Mouse (Mus musculus): ENCODE measurements at regions not wholly inside any gene's neighbourhood (a gene's known extent, or its start where the extent isn't known, plus 50 kb on each side); places are given as distances from the start of the nearest gene placed in this dataset.

DNA sequence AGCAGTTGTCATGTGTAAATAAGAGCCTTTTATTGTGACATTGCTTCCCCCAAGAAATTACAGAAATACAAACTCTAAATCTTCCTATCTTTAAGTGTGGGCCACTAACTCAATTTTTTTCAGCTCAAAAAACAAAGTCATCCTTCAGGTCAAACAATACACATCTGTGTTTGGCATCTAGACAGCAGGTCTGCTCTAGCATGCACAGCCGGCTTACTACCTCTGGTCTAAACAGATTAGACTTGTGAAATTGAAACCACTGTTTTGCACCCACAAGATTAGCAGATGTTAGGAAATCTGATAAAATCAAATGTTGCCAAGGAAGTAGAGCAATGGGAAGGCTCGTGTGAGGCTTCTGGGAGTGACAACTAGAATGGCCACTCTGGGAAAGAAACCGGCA is 195.5 kb upstream of the Il12b start:
- no peak for ATAC-seq (replicated peaks; ENCODE audit: low FRiP score, poor library complexity, severe bottlenecking)

- no peak for ATAC-seq (replicated peaks; ENCODE audit: low FRiP score, poor library complexity, severe bottlenecking)
Measured at GRCm38 (mm10) chr11:44206866-44207265, 193.0 kb upstream of the Il12b start.

DNA sequence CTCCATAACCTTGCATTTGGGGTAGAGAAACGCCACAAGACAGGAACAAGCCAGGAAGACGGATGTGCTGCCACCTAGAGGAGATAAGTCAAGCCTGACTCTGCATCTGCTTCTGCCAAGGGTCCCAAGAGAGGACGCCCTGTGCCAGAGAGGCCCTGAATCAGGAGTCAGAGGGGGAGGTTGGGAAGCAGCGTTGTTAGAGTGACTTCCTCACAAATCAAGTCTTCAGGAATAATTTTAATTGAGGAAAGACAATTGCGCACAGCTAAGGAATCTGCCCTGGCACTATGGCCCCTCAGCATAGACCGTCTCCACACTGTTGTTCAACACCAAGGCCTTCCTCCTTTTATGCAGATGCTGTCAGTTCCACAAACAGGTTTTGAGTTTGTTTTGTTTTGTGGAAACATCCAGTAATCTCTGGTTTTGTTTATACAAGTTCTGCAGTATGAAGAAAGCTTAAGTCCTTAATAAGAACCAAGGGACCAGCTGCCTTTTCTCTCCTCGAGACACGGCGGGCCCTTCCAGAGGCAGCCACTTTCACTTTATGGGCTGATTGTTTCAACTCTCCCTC is 187.9 kb upstream of the Il12b start:
- ATAC-seq (replicated peaks; ENCODE audit: low FRiP score, poor library complexity, severe bottlenecking): no peak

GRCm38 (mm10) chr11:44214095-44214494 is 185.8 kb upstream of the Il12b start:
- no peak for ATAC-seq (replicated peaks; ENCODE audit: low FRiP score, poor library complexity, severe bottlenecking)

- ATAC-seq (replicated peaks; ENCODE audit: low FRiP score, poor library complexity, severe bottlenecking): no peak
Measured at GRCm38 (mm10) chr11:44216346-44216745, 183.5 kb upstream of the Il12b start.

DNA sequence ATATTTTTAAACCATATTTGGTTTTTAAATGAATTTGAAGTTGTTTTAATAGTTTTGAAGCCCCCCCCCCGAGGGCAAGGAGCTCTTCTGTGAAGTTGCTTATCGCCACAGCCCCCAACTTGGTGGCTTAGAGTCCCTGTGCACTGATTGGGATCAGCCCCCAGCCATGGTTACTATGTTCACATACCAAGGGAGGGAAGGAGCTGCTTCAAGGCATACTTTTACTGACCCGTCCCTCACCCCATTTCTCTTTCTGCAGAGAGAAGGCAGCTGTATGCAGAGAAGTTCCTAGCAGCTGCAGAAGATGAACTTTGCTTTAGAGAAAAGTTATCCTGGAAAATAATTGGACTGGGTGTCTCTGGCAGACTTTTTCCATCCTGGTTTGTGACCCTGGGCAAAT is 179.9 kb upstream of the Il12b start:
- no peak for ATAC-seq (replicated peaks; ENCODE audit: low FRiP score, poor library complexity, severe bottlenecking)

GRCm38 (mm10) chr11:44229996-44230395 is 169.9 kb upstream of the Il12b start:
- no peak for ATAC-seq (replicated peaks; ENCODE audit: low FRiP score, poor library complexity, severe bottlenecking)

DNA sequence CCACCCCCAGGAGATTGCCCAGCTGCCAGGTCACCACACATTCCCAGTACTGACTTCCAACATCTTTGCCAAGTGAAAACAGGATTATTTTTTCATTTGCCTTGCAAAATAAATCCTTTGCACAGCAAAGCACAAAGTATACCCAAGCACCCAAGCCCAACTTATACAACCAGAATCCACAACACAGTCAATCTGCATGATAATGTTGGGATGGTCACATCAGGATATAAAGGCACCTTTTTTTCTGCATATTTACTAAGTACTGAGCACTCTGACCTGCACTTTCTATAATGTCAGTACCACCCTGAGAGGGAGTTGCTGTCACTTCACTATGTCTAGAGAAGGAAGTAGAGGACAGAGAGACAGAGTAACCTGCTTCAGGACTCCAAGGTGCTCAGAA is 164.4 kb upstream of the Il12b start:
- ATAC-seq (replicated peaks; ENCODE audit: low FRiP score, poor library complexity, severe bottlenecking): no peak

DNA sequence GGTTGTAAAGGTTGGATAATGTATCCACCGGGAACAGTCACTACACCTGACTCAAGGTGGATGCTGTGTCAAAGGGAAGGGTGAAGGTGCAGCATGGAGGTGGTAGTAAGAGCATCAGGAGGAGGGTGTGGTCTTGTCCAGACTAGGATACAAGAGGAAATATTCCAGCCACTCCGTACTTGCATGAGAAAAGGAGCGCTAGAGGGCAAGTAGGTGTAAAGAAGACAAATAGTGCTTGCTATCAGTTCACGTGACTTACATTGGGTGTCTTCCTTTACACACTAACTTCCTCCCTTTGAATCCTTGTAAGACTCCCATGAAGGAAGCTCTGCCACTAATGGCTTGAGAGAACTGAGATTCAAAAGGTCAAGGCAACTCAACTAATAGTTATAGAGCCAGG is 161.8 kb upstream of the Il12b start:
- ATAC-seq (replicated peaks; ENCODE audit: low FRiP score, poor library complexity, severe bottlenecking): no peak

- ATAC-seq (replicated peaks; ENCODE audit: low FRiP score, poor library complexity, severe bottlenecking): no peak
Measured at GRCm38 (mm10) chr11:44238598-44238997, 161.3 kb upstream of the Il12b start.

DNA sequence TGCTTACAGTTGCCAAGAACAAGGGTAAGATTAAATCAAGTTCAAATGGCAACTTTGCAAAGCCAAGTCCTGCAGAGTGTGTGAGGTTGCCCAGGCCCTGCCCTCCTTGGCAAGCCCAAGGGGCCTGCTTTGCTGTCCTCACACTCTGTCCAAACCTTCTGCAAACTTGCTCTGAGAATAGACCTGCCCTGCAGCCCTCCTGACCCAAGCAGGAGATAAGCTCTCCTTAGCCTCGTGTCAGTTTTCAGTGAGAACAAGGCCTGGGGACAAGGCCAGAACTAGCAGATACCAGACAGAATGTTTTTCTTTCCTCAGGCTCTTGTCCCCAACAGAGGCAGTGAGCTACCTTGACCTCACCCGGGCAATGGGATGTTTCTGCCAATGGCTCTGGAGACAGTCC is 156.7 kb upstream of the Il12b start:
- no peak for ATAC-seq (replicated peaks; ENCODE audit: low FRiP score, poor library complexity, severe bottlenecking)

GRCm38 (mm10) chr11:44251821-44252220 is 148.0 kb upstream of the Il12b start:
- no peak for ATAC-seq (replicated peaks; ENCODE audit: low FRiP score, poor library complexity, severe bottlenecking)

DNA sequence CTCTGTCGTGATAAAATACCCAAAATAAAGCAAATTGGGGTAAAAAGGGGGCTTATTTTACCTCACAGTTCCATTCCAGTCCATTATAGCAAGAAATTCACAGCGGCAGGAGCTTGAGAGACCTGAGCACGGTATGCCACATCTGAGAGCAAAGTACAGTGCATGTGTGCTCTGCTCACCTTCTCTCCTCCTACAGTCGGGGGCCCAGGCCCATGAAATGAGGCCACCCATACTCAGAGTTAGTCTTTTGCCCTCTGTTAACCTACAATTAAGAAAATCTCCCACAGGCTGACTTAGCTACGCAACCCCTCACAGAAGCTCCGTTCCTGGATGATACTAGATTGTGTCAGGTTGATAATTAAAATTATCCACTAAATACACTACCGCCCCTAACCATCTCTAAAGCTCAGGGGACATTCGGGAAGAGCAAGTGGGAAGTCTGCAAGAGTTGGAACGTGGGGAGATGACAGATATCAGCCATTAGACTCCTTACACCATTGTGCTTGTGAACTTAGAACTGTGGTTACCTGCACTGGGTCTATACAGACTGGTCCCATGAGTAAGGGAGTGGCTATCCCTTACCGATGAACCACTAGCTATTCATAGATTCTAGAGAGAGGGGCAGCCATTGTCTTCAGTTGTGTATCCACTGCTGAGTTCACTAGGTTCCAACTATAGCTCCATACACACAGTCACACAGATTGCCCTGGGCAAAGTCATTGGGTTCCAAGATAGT is 139.3 kb upstream of the Il12b start:
- ATAC-seq (replicated peaks; ENCODE audit: low FRiP score, poor library complexity, severe bottlenecking): no peak

DNA sequence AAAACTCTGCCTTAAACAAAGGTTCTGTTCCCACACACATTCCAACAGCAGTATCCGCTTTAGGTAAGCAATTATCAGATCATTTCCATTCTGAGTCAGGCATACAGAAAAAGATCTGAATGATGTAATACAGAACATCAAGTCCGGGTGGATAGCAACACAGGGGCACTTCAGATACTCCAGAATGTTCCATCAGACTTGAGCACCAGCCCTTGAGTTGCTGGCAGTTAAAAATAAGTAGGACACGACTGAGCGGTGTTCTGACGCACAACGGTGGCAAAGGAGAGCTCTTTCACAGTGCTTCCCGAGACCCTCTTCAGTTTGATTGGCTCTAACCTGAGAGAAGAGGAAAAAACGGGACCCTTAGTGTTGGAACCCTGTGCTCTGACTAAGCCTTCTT is 138.2 kb upstream of the Il12b start:
- ATAC-seq (replicated peaks; ENCODE audit: low FRiP score, poor library complexity, severe bottlenecking): no peak

DNA sequence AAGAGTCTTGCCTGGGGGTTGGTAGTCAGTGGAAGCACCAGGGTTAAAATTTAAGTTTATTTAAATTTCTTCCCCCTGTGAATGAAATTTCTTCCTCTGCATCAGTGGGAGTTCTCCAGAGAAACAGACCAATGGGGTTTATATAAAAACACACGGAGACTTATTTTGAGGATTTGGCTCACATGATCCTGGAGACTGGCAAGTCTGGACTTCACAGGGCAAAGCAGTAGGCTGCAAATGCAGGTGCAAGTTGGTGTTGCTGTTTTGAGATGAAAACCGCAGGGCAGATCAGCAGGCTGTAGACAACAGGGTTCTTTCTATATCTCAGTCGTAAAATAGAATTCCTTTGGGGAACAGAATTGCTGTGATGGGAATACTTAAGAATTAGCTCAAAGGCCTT is 137.3 kb upstream of the Il12b start:
- no peak for ATAC-seq (replicated peaks; ENCODE audit: low FRiP score, poor library complexity, severe bottlenecking)

- no peak for ATAC-seq (replicated peaks; ENCODE audit: low FRiP score, poor library complexity, severe bottlenecking)
Measured at GRCm38 (mm10) chr11:44272268-44272667, 127.6 kb upstream of the Il12b start.

DNA sequence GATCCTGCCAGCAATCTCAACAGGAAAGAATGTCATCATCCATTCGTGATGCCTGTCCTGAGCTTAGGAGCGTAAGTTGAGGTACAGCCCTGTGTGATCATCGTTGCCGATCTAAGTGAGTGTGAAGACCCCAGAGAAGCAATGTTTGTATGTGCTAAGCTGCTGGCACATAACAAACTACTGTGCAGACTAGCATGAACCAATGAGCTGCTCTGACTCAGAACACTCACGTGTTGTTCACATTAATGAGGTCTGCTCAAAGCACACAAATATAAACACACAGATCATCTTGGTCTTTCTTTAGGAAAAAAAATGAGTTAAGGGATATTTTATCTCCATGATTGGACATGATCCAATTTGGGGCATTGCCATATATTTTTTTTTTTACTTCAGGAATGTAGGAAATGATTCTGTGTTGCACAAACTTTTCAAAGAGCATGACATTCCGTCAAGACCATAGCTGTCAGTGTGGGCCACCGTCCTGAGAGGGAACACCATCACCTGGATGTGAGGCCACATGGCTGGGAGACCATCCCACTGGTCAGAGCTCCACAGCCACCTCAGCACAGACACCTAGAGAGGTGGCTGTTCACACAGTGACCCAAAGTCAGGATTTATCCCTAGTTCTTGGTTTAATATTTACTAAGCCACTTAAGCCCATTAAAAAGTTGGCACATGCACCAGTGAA is 121.2 kb upstream of the Il12b start:
- ATAC-seq (replicated peaks; ENCODE audit: low FRiP score, poor library complexity, severe bottlenecking): no peak

GRCm38 (mm10) chr11:44285961-44286360 is 113.9 kb upstream of the Il12b start:
- ATAC-seq (replicated peaks; ENCODE audit: low FRiP score, poor library complexity, severe bottlenecking): no peak

- no peak for ATAC-seq (replicated peaks; ENCODE audit: low FRiP score, poor library complexity, severe bottlenecking)
Measured at GRCm38 (mm10) chr11:44288825-44289224, 111.0 kb upstream of the Il12b start.

GRCm38 (mm10) chr11:44303786-44304185 is 96.1 kb upstream of the Il12b start:
- no peak for ATAC-seq (replicated peaks; ENCODE audit: low FRiP score, poor library complexity, severe bottlenecking)

- ATAC-seq (replicated peaks; ENCODE audit: low FRiP score, poor library complexity, severe bottlenecking): no peak
Measured at GRCm38 (mm10) chr11:44316061-44316460, 83.8 kb upstream of the Il12b start.
